Mouse (Mus musculus): ENCODE results near the gene E2f1. TPM values are rescaled to one million over a fixed set of nuclear protein-coding genes. Genes with fewer than 3 reads are reported as not detected.
A peak's percentile ranks its signal among the peaks of the same experiment; 100 is the strongest.

The E2f1 gene
- 0.92 and 1.8 TPM in 2 replicates for polyA plus RNA-seq (2014; fragmentation: Nextera tagmentation; extraction: Ambion mirVana)

DNA sequence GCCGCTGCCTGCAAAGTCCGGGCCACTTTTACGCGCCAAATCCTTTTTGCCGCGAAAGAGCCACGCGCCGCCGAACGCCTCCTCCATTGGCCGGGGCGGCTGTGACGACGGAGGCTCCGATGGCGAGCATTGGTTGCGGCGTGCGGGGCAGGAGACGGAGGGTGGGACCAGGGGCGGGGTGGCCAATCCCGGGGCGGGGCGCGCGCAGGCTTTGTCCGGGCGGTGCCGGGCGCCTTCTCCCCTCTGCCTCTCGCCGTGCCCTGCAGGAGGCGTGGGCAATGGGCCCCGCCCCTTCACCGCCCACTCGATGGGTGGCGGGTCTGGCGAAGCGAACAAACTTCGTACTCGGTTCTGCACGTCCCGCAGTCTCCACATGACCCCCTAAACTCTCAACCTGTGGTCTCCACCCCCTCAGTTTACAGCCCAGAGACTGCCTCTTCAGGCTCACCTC is at the start of gene E2f1:
Gene E2f1, minus strand, starts transcription at position 57 of the 451 bp plus-strand sequence.
- Histone ChIP-seq H3K9ac (replicated peaks; ENCODE audit: low read depth, low read length) (peak within 1 kb of the TSS; percentile 54), H3K27me3 (ENCODE audit: control insufficient read depth, insufficient read depth, low read length) (no peaks in the 10 kb centered on the region), H3K4me1 (ENCODE audit: control insufficient read depth, insufficient read depth, low read length) (peaks cover 16% of the 10 kb centered on the region; the same call in 1 of the 2 replicates), H3K27ac (ENCODE audit: low read depth, low read length) (peak within 1 kb of the TSS; percentile 60), H3K4me3 (ENCODE audit: low read depth, low read length) (peak within 1 kb of the TSS; percentile 56), H3K36me3 (ENCODE audit: control insufficient read depth, insufficient read depth, low read length) (no peaks in the 10 kb centered on the region), H3K9me3 (ENCODE audit: control insufficient read depth, low read length) (no peaks in the 10 kb centered on the region), H3K4me2 (ENCODE audit: low read depth, low read length) (peak within 1 kb of the TSS; percentile 95)
- peak; percentile 99 for ATAC-seq (ENCODE audit: low read depth)
- under 1% methylated on average over 36 of the region's 44 CpGs for WGBS

DNA sequence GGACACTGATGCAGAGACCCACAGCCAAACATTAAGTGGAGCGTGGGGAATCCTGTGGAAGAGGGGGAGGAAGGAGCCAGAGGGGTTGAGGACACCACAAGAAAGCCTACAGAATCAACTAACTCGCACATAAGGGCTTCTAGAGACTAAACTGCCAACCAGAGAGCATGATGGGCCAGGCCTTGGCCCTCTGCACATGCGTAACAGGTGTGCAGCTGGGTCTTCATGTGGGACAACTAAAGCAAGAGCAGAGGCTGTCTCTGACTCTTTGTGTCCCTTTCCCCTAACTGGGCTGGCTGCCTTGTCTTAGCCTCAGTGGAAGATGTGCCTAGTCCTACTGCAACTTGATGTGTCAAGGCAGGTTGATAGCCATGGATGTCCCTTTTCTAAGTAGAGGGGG is 47.4 kb upstream of the E2f1 start:
- H3K4me2 ChIP-seq (ENCODE audit: low read depth, low read length): no peak overlapping the region
- no peak overlapping the region for H3K27ac ChIP-seq (ENCODE audit: low read depth, low read length)
- no peak for ATAC-seq (ENCODE audit: low read depth)
- 91% methylated on average over 3 of the region's 3 CpGs for WGBS
- no peaks in the 10 kb centered on the region for H3K9me3 ChIP-seq (ENCODE audit: control insufficient read depth, low read length)
- no peaks in the 10 kb centered on the region for H3K27me3 ChIP-seq (ENCODE audit: control insufficient read depth, insufficient read depth, low read length)
- H3K4me3 ChIP-seq (ENCODE audit: low read depth, low read length): no peak overlapping the region
- peaks cover 9% of the 10 kb centered on the region; the same call in 1 of the 2 replicates for H3K4me1 ChIP-seq (ENCODE audit: control insufficient read depth, insufficient read depth, low read length)
- no peak overlapping the region for H3K9ac ChIP-seq (replicated peaks; ENCODE audit: low read depth, low read length)
- H3K36me3 ChIP-seq (ENCODE audit: control insufficient read depth, insufficient read depth, low read length): no peaks in the 10 kb centered on the region

DNA sequence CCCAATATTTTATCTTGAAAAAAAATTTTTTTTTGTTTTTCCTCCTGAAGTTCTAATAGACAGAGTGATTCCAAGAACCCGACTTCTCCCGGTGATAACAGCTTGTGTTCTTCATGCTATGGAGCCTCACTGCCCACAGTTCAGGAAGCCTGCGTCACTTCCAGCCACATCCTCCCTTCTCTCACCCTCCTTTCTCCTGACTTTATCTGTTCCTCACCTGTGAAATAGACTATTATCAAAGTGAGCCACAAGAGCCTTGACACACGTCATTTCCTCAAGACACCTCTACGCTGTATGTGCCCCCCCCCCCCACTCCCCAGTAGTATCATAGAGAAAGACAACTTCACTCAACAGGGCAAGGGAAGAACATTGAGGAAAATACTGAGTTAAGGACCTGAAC is 46.0 kb upstream of the E2f1 start:
- 91% methylated on average over 5 of the region's 5 CpGs for WGBS
- H3K4me2 ChIP-seq (ENCODE audit: low read depth, low read length): no peak overlapping the region

DNA sequence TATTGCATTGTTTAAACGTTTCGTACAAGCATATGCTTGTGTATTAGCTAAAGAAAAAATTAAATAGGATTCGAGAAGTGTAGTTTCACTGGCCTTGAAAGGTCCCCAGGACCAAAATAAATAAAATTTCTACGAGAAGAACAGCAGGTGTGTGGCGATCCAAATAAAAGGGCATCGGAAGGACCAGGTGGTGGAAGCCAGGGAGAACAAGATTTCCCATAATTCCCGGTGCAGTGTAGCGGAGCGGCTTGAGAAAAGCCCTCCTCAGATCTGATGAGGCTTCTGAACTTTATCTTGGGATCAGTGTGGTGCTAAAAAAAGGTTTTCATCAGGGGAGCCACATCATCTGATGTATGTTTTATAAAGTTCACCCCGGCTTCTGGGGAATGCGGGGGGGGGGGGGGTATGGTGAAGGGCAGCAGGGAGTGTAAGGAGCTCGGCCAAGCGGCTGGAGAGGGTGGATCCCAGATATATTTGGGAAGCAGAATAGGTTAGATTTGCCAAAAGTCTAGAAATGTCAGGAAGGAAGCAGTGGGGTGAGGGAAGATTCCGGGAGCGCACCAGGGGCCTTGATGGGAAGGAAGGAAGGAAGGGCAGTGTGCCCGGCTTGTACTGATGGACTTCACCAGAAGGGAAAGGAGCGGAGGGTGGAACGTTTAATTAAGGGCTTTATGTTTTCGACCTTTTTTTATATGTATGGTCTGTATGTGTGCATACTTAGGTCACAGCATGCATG is 45.3 kb upstream of the E2f1 start:
- no peak for ATAC-seq (ENCODE audit: low read depth)
- peaks cover 9% of the 10 kb centered on the region; the same call in 1 of the 2 replicates for H3K4me1 ChIP-seq (ENCODE audit: control insufficient read depth, insufficient read depth, low read length)
- 76% methylated on average over 18 of the region's 19 CpGs for WGBS
- H3K4me3 ChIP-seq (ENCODE audit: low read depth, low read length): no peak overlapping the region
- no peak overlapping the region for H3K27ac ChIP-seq (ENCODE audit: low read depth, low read length)
- H3K4me2 ChIP-seq (ENCODE audit: low read depth, low read length): 0 out of 2 replicates have a peak overlapping the region, but pooled peaks have one; percentile 5
- no peaks in the 10 kb centered on the region for H3K27me3 ChIP-seq (ENCODE audit: control insufficient read depth, insufficient read depth, low read length)
- no peaks in the 10 kb centered on the region for H3K9me3 ChIP-seq (ENCODE audit: control insufficient read depth, low read length)
- no peaks in the 10 kb centered on the region for H3K36me3 ChIP-seq (ENCODE audit: control insufficient read depth, insufficient read depth, low read length)
- no peak overlapping the region for H3K9ac ChIP-seq (replicated peaks; ENCODE audit: low read depth, low read length)

More for the DNA sequence above, 46.0 kb upstream of the E2f1 start:
- no peak for ATAC-seq (ENCODE audit: low read depth)
- H3K27ac ChIP-seq (ENCODE audit: low read depth, low read length): no peak overlapping the region
- peaks cover 9% of the 10 kb centered on the region; the same call in 1 of the 2 replicates for H3K4me1 ChIP-seq (ENCODE audit: control insufficient read depth, insufficient read depth, low read length)
- no peak overlapping the region for H3K9ac ChIP-seq (replicated peaks; ENCODE audit: low read depth, low read length)
- H3K4me3 ChIP-seq (ENCODE audit: low read depth, low read length): no peak overlapping the region
- no peaks in the 10 kb centered on the region for H3K9me3 ChIP-seq (ENCODE audit: control insufficient read depth, low read length)
- H3K27me3 ChIP-seq (ENCODE audit: control insufficient read depth, insufficient read depth, low read length): no peaks in the 10 kb centered on the region
- H3K36me3 ChIP-seq (ENCODE audit: control insufficient read depth, insufficient read depth, low read length): no peaks in the 10 kb centered on the region

DNA sequence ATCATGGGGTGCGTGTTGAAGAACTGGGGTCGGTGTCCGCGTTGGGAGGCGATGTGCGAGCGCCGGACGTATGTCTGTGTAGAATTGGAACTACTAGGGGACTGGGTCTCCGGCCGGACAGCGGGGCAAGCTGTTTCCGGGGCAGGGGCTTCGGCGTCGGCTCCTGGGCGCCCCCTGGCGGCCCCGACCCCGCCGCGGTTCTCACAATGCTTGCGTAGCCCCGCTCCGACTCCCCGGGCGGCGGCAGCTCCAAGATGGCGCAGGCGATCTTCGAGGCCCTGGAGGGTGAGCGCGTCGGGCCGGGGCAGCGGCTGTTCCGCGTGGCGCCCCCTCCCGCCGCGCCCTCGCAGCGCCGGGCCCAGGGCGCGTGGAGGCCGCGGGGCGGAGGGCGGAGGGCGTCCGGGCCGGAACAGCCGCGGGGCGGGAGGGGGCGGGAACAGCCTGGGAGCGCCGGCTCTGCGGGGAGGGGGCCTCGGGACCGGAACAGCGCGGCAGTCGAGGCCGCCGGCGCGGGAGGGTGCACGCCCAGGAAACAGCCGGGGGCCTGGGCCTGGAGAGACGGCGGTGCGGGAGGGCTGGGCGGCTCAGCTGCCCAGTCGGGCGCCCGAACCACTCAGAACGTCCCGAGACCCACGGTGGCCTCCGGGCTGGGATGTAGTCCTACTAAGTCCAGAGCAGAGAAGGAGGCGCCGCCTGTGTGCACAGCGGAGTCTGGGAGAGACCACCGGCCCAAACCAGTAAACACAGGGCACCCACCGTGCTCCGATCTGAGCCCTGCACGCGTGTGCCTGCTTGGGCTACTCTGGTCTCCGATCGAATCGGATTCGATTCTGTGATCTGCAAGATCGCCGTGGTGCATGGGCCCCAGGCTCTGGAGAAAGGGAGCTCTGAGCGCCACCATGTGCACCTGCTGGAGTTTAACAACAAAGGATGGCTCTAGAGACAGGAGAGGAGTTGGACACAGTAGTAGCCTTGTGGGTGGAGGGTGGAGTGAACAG is 43.7 kb upstream of the E2f1 start, which contains the start of the genes Zfp341 and 4930519P11Rik:
Gene Zfp341, plus strand, starts transcription at position 180 of the 998 bp plus-strand sequence.
Gene 4930519P11Rik, minus strand, starts transcription at position 320 of the 998 bp plus-strand sequence.
- peaks cover 9% of the 10 kb centered on the region; the same call in 1 of the 2 replicates for H3K4me1 ChIP-seq (ENCODE audit: control insufficient read depth, insufficient read depth, low read length)
- 1% methylated on average over 80 of the region's 98 CpGs for WGBS
- peak within 1 kb of the TSS; percentile 56 for H3K4me3 ChIP-seq (ENCODE audit: low read depth, low read length)
- peak within 1 kb of the TSS; percentile 75 for H3K4me2 ChIP-seq (ENCODE audit: low read depth, low read length)
- H3K27ac ChIP-seq (ENCODE audit: low read depth, low read length): peak within 1 kb of the TSS; percentile 97
- no peaks in the 10 kb centered on the region for H3K36me3 ChIP-seq (ENCODE audit: control insufficient read depth, insufficient read depth, low read length)
- H3K9me3 ChIP-seq (ENCODE audit: control insufficient read depth, low read length): no peaks in the 10 kb centered on the region
- H3K27me3 ChIP-seq (ENCODE audit: control insufficient read depth, insufficient read depth, low read length): no peaks in the 10 kb centered on the region
- peak within 1 kb of the TSS; percentile 79 for H3K9ac ChIP-seq (replicated peaks; ENCODE audit: low read depth, low read length)
- ATAC-seq (ENCODE audit: low read depth): peak; percentile 93

DNA sequence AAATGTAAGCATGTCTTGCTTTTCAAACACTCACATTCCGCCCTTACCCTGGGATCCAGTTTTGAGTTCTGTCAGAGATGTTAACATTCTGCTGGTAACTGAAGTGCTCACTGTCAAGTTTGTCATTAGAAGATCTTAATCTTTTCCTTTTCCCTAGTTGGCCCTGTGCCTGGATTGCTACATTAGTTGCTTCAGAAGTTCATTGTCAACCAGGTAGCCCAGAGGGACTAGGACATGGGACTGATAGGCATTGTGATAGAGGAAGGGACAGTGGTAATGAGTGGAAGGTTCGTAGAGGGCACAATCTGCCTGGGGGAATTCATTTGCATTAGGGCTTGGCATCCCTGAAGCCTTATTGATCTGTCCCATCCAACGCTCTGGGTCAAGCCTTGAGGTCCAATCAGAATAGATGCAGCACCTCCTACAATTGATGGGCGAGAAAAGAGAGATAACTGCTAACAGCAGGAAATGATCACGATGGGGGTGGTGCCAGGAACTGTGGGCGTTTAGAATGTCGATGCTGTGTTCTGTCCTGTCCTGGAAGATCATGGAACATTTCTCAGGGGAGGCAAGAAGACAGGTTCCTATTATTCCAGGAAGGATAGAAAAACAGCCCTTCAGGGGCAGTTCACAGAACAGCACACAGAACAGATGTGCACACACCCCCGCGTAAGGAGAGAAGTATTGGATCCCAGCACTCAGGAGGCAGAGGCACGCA is 39.5 kb upstream of the E2f1 start:
- 65% methylated on average over 10 of the region's 10 CpGs for WGBS
- H3K4me1 ChIP-seq (ENCODE audit: control insufficient read depth, insufficient read depth, low read length): peaks cover 5% of the 10 kb centered on the region; the same call in 1 of the 2 replicates
- no peaks in the 10 kb centered on the region for H3K36me3 ChIP-seq (ENCODE audit: control insufficient read depth, insufficient read depth, low read length)
- H3K27me3 ChIP-seq (ENCODE audit: control insufficient read depth, insufficient read depth, low read length): no peaks in the 10 kb centered on the region
- ATAC-seq (ENCODE audit: low read depth): no peak
- no peak overlapping the region for H3K4me2 ChIP-seq (ENCODE audit: low read depth, low read length)
- no peak overlapping the region for H3K4me3 ChIP-seq (ENCODE audit: low read depth, low read length)
- no peaks in the 10 kb centered on the region for H3K9me3 ChIP-seq (ENCODE audit: control insufficient read depth, low read length)
- H3K9ac ChIP-seq (replicated peaks; ENCODE audit: low read depth, low read length): no peak overlapping the region
- H3K27ac ChIP-seq (ENCODE audit: low read depth, low read length): no peak overlapping the region

DNA sequence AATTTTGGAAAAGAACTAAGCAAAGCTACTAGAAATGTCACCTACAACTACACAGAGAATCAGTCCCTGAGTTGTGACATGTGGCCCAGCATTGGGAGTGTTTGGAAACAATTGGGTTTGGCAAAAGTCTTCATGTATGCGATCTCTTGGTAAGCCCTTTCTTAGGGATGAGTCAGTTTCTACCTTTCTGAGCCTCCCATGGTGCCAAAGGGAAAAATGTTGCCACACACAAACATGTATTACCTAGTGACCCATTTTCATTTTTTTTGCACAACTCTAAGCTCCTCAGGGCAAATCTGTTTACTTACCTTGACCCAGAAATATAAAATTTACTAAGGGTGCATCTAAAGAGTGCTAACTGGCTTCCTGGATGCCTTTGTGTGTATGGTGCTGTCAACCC is 37.3 kb upstream of the E2f1 start:
- 94% methylated on average over 1 of the region's 1 CpGs for WGBS

DNA sequence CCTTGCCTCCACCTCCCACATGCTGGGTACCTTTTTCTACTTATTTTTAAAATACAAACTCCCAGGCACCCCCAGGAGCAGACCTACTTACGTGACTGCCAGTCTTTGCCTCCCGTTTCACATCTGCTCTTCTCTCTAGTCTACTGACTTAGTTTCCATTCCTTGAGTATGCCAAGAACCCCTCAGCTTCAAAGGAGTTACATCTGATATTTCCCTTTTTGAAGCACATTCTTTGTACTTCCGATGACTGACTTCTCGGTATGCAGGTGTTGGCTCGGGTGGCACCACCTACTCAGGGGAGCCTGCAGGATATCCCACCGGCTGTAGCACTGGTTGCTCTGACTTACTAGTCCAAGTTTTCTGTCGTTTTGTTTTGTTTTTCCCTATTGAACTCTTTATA is 34.5 kb upstream of the E2f1 start:
- peak overlapping the region; percentile 79 for H3K4me2 ChIP-seq (ENCODE audit: low read depth, low read length)
- H3K9ac ChIP-seq (replicated peaks; ENCODE audit: low read depth, low read length): no peak overlapping the region
- no peak overlapping the region for H3K27ac ChIP-seq (ENCODE audit: low read depth, low read length)
- peaks cover 12% of the 10 kb centered on the region for H3K4me1 ChIP-seq (ENCODE audit: control insufficient read depth, insufficient read depth, low read length)
- ATAC-seq (ENCODE audit: low read depth): no peak
- no peaks in the 10 kb centered on the region for H3K9me3 ChIP-seq (ENCODE audit: control insufficient read depth, low read length)
- no peaks in the 10 kb centered on the region for H3K27me3 ChIP-seq (ENCODE audit: control insufficient read depth, insufficient read depth, low read length)
- H3K4me3 ChIP-seq (ENCODE audit: low read depth, low read length): peak overlapping the region; percentile 73; the same call in 1 of the 2 replicates
- WGBS: 50% methylated on average over 7 of the region's 7 CpGs
- no peaks in the 10 kb centered on the region for H3K36me3 ChIP-seq (ENCODE audit: control insufficient read depth, insufficient read depth, low read length)

More for the DNA sequence above, 37.3 kb upstream of the E2f1 start:
- Histone ChIP-seq H3K4me1 (ENCODE audit: control insufficient read depth, insufficient read depth, low read length) (peaks cover 12% of the 10 kb centered on the region), H3K4me2 (ENCODE audit: low read depth, low read length) (no peak overlapping the region), H3K36me3 (ENCODE audit: control insufficient read depth, insufficient read depth, low read length) (no peaks in the 10 kb centered on the region), H3K9ac (replicated peaks; ENCODE audit: low read depth, low read length) (no peak overlapping the region), H3K27ac (ENCODE audit: low read depth, low read length) (no peak overlapping the region), H3K9me3 (ENCODE audit: control insufficient read depth, low read length) (no peaks in the 10 kb centered on the region), H3K27me3 (ENCODE audit: control insufficient read depth, insufficient read depth, low read length) (no peaks in the 10 kb centered on the region), H3K4me3 (ENCODE audit: low read depth, low read length) (no peak overlapping the region)
- ATAC-seq (ENCODE audit: low read depth): no peak

All from neural tube, embryonic 14.5 days (tissue).